ENCODE assay signal across 28 mouse cellular contexts in the genomic region with DNA sequence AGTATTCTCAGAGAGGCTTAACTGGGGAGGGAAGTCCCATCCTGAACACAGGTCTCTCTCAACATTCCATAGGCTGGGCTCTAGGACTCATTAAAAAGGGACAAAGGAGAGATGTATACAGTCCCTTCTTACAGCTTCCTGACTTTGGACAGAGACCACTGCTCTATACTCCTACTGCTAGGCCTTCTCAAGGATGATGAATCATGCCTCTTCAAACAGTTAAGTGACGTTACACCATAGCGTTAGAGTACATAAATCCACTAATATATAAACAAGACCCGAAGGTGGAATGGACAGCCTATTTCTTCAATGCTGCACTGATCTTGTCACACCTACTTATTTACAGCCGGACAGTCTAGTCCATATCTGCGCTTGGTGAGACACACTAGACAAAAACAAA.
"Had no signal": no experiment of that assay in that cellular context is flagged by ENCODE, and none has a peak within 500 bp of the region (broad histone marks: within the 10 kb centered on the region; RNA-seq: fewer than 3 reads in every experiment).

No protein-coding gene starts in this region.

- H3K4me2 ChIP-seq: embryonic facial prominence, embryonic 12.5 days; embryonic facial prominence, embryonic 13.5 days; embryonic facial prominence, embryonic 15.5 days; forebrain, embryonic 12.5 days; forebrain, embryonic 13.5 days; forebrain, embryonic 15.5 days had no signal

- H3K9ac ChIP-seq: embryonic facial prominence, embryonic 12.5 days; embryonic facial prominence, embryonic 13.5 days; embryonic facial prominence, embryonic 15.5 days; forebrain, embryonic 12.5 days; forebrain, embryonic 13.5 days; forebrain, embryonic 15.5 days; forebrain, postnatal 0 days had no signal

- H3K36me3 ChIP-seq: embryonic facial prominence, embryonic 10.5 days; embryonic facial prominence, embryonic 12.5 days; embryonic facial prominence, embryonic 13.5 days; embryonic facial prominence, embryonic 15.5 days; forebrain, embryonic 10.5 days; forebrain, embryonic 12.5 days; forebrain, embryonic 15.5 days had no signal

- H3K9me3 ChIP-seq: embryonic facial prominence, embryonic 10.5 days; embryonic facial prominence, embryonic 12.5 days; embryonic facial prominence, embryonic 13.5 days; embryonic facial prominence, embryonic 15.5 days; forebrain, embryonic 10.5 days; forebrain, embryonic 12.5 days; forebrain, embryonic 13.5 days; forebrain, embryonic 15.5 days had no signal

- H3K27me3 ChIP-seq: embryonic facial prominence, embryonic 12.5 days; embryonic facial prominence, embryonic 13.5 days; embryonic facial prominence, embryonic 15.5 days; forebrain, embryonic 12.5 days; forebrain, embryonic 13.5 days; forebrain, embryonic 15.5 days had no signal

- ATAC-seq: forebrain, embryonic 13.5 days; forebrain, embryonic 14.5 days; forebrain, embryonic 15.5 days; forebrain, embryonic 16.5 days; forebrain, postnatal 0 days had no signal

- H3K4me1 ChIP-seq: forebrain, embryonic 13.5 days; forebrain, embryonic 15.5 days had no signal

- H3K4me3 ChIP-seq: embryonic facial prominence, embryonic 10.5 days; embryonic facial prominence, embryonic 12.5 days; embryonic facial prominence, embryonic 13.5 days; embryonic facial prominence, embryonic 15.5 days; erythroblast, embryonic 14.5 days; forebrain, embryonic 10.5 days; forebrain, embryonic 12.5 days; forebrain, embryonic 13.5 days; forebrain, embryonic 15.5 days; gastrocnemius, adult 2 months; heart, adult 2 months had no signal

- H3K27ac ChIP-seq: embryonic facial prominence, embryonic 10.5 days; embryonic facial prominence, embryonic 12.5 days; embryonic facial prominence, embryonic 13.5 days; embryonic facial prominence, embryonic 15.5 days; forebrain, embryonic 10.5 days; forebrain, embryonic 12.5 days; forebrain, embryonic 13.5 days; forebrain, embryonic 15.5 days; gastrocnemius, adult 2 months; heart, adult 2 months had no signal

- DNase-seq: cerebellum, adult 2 months; cerebellum, adult 8-10 months; cerebellum, adult 9-10 months; cerebellum, adult 9-11 months; cerebellum, postnatal 10 days; cerebellum, postnatal 14 days; cerebellum, postnatal 25 days; cerebellum, postnatal 36 days; embryo, embryonic 11 days; forebrain, postnatal 0 days; gastrocnemius, adult 2 months; gastrocnemius, postnatal 10 days; gastrocnemius, postnatal 14 days; gastrocnemius, postnatal 25 days; gastrocnemius, postnatal 36 days; heart, adult 18-20 months; heart, adult 2 months had no signal
